Mouse (Mus musculus) myocyte (in vitro differentiated cells): ENCODE data around the gene Serping1. TPM values are rescaled to one million over a fixed set of nuclear protein-coding genes. Genes with fewer than 3 reads are reported as not detected.
"Not testable (repeated sequence)": the region's sequence is repeated elsewhere in the genome, so short reads cannot be mapped to it uniquely, and the experiment has no call there.

Experiments
- H3K27me3 ChIP-seq: one replicate; pipeline ENCODE4 v1.6.1; 2011; ENCODE audit not compliant: control insufficient read depth, insufficient read depth, insufficient read length
- H3K36me3 ChIP-seq: one replicate; pipeline ENCODE4 v1.6.1; 2011; ENCODE audit not compliant: control insufficient read depth, insufficient read depth
- H3K4me2 ChIP-seq: one replicate; pipeline ENCODE4 v1.6.1; 2011; ENCODE audit warnings: low read depth, control low read depth
- H3K4me3 ChIP-seq: one replicate; pipeline ENCODE4 v1.5.1; 2011; ENCODE audit warnings: mild to moderate bottlenecking, control low read depth, moderate library complexity
- H3K79me2 ChIP-seq: one replicate; pipeline ENCODE4 v1.6.1; 2011; ENCODE audit not compliant: control insufficient read depth, insufficient read depth
- H3ac ChIP-seq: one replicate; pipeline ENCODE4 v1.6.1; 2011; ENCODE audit not compliant: control insufficient read depth, insufficient read length
- CEBPB ChIP-seq: IDR thresholded peaks from 2 replicates; pipeline ENCODE4 v1.6.1; 2011; ENCODE audit warnings: mild to moderate bottlenecking, moderate library complexity; ENCODE audit not compliant: poor library complexity, insufficient read depth, severe bottlenecking
- E2F4 ChIP-seq: IDR thresholded peaks from one replicate; pipeline ENCODE4 v1.6.1; 2011; ENCODE audit warnings: mild to moderate bottlenecking, control low read depth, moderate library complexity; ENCODE audit not compliant: insufficient read depth
- MAX ChIP-seq: IDR thresholded peaks from one replicate; pipeline ENCODE4 v1.6.1; 2011; ENCODE audit warnings: low read depth, mild to moderate bottlenecking, control low read depth
- MYOD1 ChIP-seq, 3 experiments: IDR thresholded peaks; one replicate each; pipeline ENCODE4 v1.6.1; 2011; ENCODE audit warnings: control low read depth in 2 of 3, low read depth in 2 of 3, mild to moderate bottlenecking in 2 of 3, moderate library complexity in 1 of 3; ENCODE audit not compliant: insufficient read length in 2 of 3, control insufficient read depth in 1 of 3
- MYOG ChIP-seq, 3 experiments: IDR thresholded peaks; one replicate each; pipeline ENCODE4 v1.6.1; 2011; ENCODE audit warnings: control low read depth in 2 of 3, low read depth in 2 of 3, mild to moderate bottlenecking in 2 of 3; ENCODE audit not compliant: insufficient read length in 2 of 3, control insufficient read depth in 1 of 3, insufficient read depth in 1 of 3
- POLR2A ChIP-seq: IDR thresholded peaks from one replicate; pipeline ENCODE4 v1.6.1; 2011; ENCODE audit warnings: low read depth, mild to moderate bottlenecking, control low read depth, moderate library complexity; ENCODE audit not compliant: insufficient read length
- POLR2AphosphoS2 ChIP-seq: IDR thresholded peaks from one replicate; pipeline ENCODE4 v1.6.1; 2011; ENCODE audit warnings: low read depth, control low read depth; ENCODE audit not compliant: insufficient read length
- REST ChIP-seq: IDR thresholded peaks from one replicate; pipeline ENCODE4 v1.6.1; 2011; ENCODE audit warnings: mild to moderate bottlenecking, control low read depth, moderate library complexity; ENCODE audit not compliant: insufficient read depth, insufficient read length
- SRF ChIP-seq: IDR thresholded peaks from one replicate; pipeline ENCODE4 v1.6.1; 2011; ENCODE audit warnings: low read depth; ENCODE audit not compliant: control insufficient read depth, insufficient read length
- TCF12 ChIP-seq: IDR thresholded peaks from one replicate; pipeline ENCODE4 v1.6.1; 2011; ENCODE audit warnings: mild to moderate bottlenecking, control low read depth; ENCODE audit not compliant: poor library complexity, insufficient read depth, severe bottlenecking
- TCF3 ChIP-seq: IDR thresholded peaks from one replicate; pipeline ENCODE4 v1.6.1; 2011; ENCODE audit warnings: low read depth, control low read depth; ENCODE audit not compliant: insufficient read length
- USF1 ChIP-seq: IDR thresholded peaks from one replicate; pipeline ENCODE4 v1.6.1; 2011; ENCODE audit warnings: low read depth, mild to moderate bottlenecking, control low read depth, moderate library complexity
- polyA plus RNA-seq: library from polyadenylated mRNA; unstranded; fragments of >200 nt; fragmentation: generic; extraction: Trizol; gene quantifications from one replicate; pipeline ENCODE4 v1.2.1, GENCODE M21; 2012; ENCODE audit warnings: missing spikeins

Serping1 gene
- polyA plus RNA-seq, 1 experiment, result 0.62 TPM

GRCm38 (mm10) chr2:84732394-84732793, 42.9 kb downstream of the Serping1 start:
- no peak for TF ChIP-seq POLR2A
- Histone ChIP-seq H3K4me3 (no peak overlapping the region), H3K36me3 (no peaks in the 10 kb centered on the region), H3ac (no peak overlapping the region), H3K79me2 (no peaks in the 10 kb centered on the region), H3K27me3 (no peaks in the 10 kb centered on the region), H3K4me2 (no peak overlapping the region)

GRCm38 (mm10) chr2:84731206-84731605, 44.0 kb downstream of the Serping1 start:
- Histone ChIP-seq H3K36me3 (no peaks in the 10 kb centered on the region), H3K79me2 (peaks cover 8% of the 10 kb centered on the region), H3K27me3 (no peaks in the 10 kb centered on the region), H3ac (no peak overlapping the region), H3K4me3 (no peak overlapping the region), H3K4me2 (no peak overlapping the region)
- no peak for TF ChIP-seq CEBPB
- no peak for TF ChIP-seq REST
- TF ChIP-seq POLR2A, result no peak
- no peak for TF ChIP-seq TCF12
- no peak for TF ChIP-seq MYOD1 (IDR thresholded peaks at IDR 0.05; ENCODE audit: control insufficient read depth in 1 of 3, insufficient read length in 2 of 3, low read depth in 2 of 3)
- TF ChIP-seq SRF, result no peak
- TF ChIP-seq POLR2AphosphoS2, result no peak

GRCm38 (mm10) chr2:84728191-84728590, 47.1 kb downstream of the Serping1 start:
- H3ac ChIP-seq, H3K27me3 ChIP-seq, H3K4me2 ChIP-seq: not testable (repeated sequence)
- H3K79me2 ChIP-seq, result peaks cover 31% of the 10 kb centered on the region
- H3K4me3 ChIP-seq, result peak overlapping the region; percentile 62
- H3K36me3 ChIP-seq, result peaks cover 14% of the 10 kb centered on the region

GRCm38 (mm10) chr2:84727172-84727858, 47.9 kb downstream of the Serping1 start, which contains the start of gene Clp1:
Clp1 (minus strand) TSS chr2:84727350.
- peak within 1 kb of the TSS; percentile 99 for H3K4me2 ChIP-seq
- peak within 1 kb of the TSS; percentile 12 for H3ac ChIP-seq
- no peaks in the 10 kb centered on the region for H3K27me3 ChIP-seq
- H3K36me3 ChIP-seq, result peaks cover 16% of the 10 kb centered on the region
- peaks cover 31% of the 10 kb centered on the region for H3K79me2 ChIP-seq
- peak within 1 kb of the TSS; percentile 62 for H3K4me3 ChIP-seq
- TF ChIP-seq MYOG (IDR thresholded peaks at IDR 0.05; ENCODE audit: control insufficient read depth in 1 of 3, insufficient read depth in 1 of 3, insufficient read length in 2 of 3, low read depth in 2 of 3), result no peak
- TF ChIP-seq MAX, result no peak
- TF ChIP-seq POLR2A, result peak; percentile 75
- peak; percentile 39 for TF ChIP-seq E2F4
- TF ChIP-seq CEBPB, result no peak
- TF ChIP-seq MYOD1 (IDR thresholded peaks at IDR 0.05; ENCODE audit: control insufficient read depth in 1 of 3, insufficient read length in 2 of 3, low read depth in 2 of 3), result no peak
- TF ChIP-seq TCF12, result no peak
- TF ChIP-seq SRF, result no peak
- no peak for TF ChIP-seq REST
- no peak for TF ChIP-seq USF1
- peak; percentile 75 for TF ChIP-seq POLR2AphosphoS2
- TF ChIP-seq TCF3, result no peak

- Histone ChIP-seq H3ac (peak overlapping the region; percentile 12), H3K36me3 (peaks cover 16% of the 10 kb centered on the region), H3K4me3 (peak overlapping the region; percentile 62), H3K27me3 (no peaks in the 10 kb centered on the region), H3K79me2 (peaks cover 31% of the 10 kb centered on the region), H3K4me2 (peak overlapping the region; percentile 99)
- no peak for TF ChIP-seq TCF12
- TF ChIP-seq POLR2AphosphoS2, result no peak
- TF ChIP-seq REST, result no peak
- no peak for TF ChIP-seq E2F4
- TF ChIP-seq MYOG (IDR thresholded peaks at IDR 0.05; ENCODE audit: control insufficient read depth in 1 of 3, insufficient read depth in 1 of 3, insufficient read length in 2 of 3, low read depth in 2 of 3), result no peak
- TF ChIP-seq MYOD1 (IDR thresholded peaks at IDR 0.05; ENCODE audit: control insufficient read depth in 1 of 3, insufficient read length in 2 of 3, low read depth in 2 of 3), result no peak
- TF ChIP-seq USF1, result no peak
- TF ChIP-seq CEBPB, result no peak
- no peak for TF ChIP-seq SRF
- no peak for TF ChIP-seq POLR2A
- TF ChIP-seq MAX, result no peak
These were observed 48.5 kb downstream of the Serping1 start for GRCm38 (mm10) chr2:84726716-84727115.
